Mouse (Mus musculus): Measurements from ENCODE around the gene Olfr625-ps1. TPM values are rescaled to one million over a fixed set of nuclear protein-coding genes. Genes with fewer than 3 reads are reported as not detected.
"Not testable (repeated sequence)": the region's sequence is repeated elsewhere in the genome, so short reads cannot be mapped to it uniquely, and the experiment has no call there.

Olfr625-ps1 gene
- not detected in 2 replicates for total RNA-seq (2015)
- not detected in 2 replicates for total RNA-seq (2017)

GRCm38 (mm10) chr7:103682420-103682819 lies at the start of gene Olfr625-ps1:
Gene Olfr625-ps1 (plus strand): TSS chr7:103682720.
- no peak for ATAC-seq (ENCODE audit: poor library complexity, severe bottlenecking)

- ATAC-seq (ENCODE audit: poor library complexity, severe bottlenecking), result no peak
Observed at GRCm38 (mm10) chr7:103636795-103637194, 45.7 kb upstream of the Olfr625-ps1 start.

- no peak for ATAC-seq (ENCODE audit: poor library complexity, severe bottlenecking)
Observed at GRCm38 (mm10) chr7:103642602-103643001, 39.9 kb upstream of the Olfr625-ps1 start, which contains the start of gene Olfr622. Gene Olfr622 (minus strand): TSS chr7:103642702.

DNA sequence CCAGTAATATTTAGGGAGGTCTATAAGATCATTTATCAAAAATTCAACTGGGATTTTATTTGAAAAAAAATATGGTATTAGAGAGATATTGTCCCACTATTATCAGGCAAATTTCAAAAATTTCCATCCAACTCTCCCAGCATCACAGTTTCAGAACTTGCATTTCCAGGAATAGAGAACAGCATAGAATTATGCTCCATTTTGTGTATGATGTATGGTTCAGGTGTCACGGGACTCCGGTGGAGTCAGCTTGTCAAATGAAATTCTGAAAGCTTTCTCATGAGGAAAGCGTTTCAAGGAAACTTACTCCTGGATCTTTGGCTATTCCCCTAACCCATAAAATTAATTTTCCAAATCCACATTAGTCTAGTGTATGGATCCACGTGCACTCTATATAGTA lies 38.5 kb upstream of the Olfr625-ps1 start:
- no peak for ATAC-seq (ENCODE audit: poor library complexity, severe bottlenecking)

- ATAC-seq (ENCODE audit: poor library complexity, severe bottlenecking), result no peak
Observed at GRCm38 (mm10) chr7:103663598-103663997, 18.9 kb upstream of the Olfr625-ps1 start, which contains the start of gene Olfr623. Gene Olfr623 (minus strand): TSS chr7:103663698.

DNA sequence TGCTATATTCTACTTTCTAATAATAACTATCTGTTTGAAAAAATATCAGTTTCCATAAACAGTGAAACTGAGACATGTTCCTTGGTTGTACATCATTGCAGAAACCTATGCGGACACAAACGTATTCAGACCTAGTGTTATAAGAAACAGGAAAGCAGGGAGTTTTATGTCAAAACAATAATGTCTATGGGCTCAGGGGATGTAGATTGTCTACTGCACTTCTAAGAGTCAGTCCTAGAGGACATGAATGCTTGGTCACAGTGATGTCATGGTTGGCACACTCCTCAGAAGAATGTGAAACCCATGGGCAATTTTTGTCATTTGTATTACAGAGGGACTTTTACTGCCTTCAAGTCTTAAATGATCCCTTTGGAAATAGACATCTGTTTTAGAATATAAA lies 11.4 kb upstream of the Olfr625-ps1 start, which contains the start of gene Olfr624:
Olfr624 (minus strand) TSS at position 101 of the 400 bp plus-strand sequence.
- ATAC-seq (ENCODE audit: poor library complexity, severe bottlenecking), result no peak

- no peak for ATAC-seq (ENCODE audit: poor library complexity, severe bottlenecking)
Observed at GRCm38 (mm10) chr7:103699469-103699868, 16.9 kb downstream of the Olfr625-ps1 start.

DNA sequence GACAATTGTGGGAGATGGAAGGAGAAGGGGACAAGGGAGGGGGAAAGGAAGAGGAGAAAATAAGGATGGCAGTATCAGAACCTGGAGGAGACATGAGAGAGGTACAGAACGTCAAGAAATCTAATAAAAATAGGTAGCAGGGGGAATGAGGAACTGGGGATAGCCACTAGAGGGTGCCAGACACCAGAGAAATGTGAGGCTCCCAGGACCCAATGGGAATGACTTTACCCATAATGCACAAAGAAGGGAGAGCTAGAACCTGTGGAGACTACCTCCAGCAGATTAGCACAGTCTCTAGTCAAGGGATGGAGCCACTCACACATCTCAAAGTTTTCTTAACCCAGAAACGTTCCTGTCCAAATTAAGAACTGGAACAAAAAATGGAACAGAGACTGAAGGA lies 29.5 kb downstream of the Olfr625-ps1 start:
- ATAC-seq (ENCODE audit: poor library complexity, severe bottlenecking), result peak; percentile 45

DNA sequence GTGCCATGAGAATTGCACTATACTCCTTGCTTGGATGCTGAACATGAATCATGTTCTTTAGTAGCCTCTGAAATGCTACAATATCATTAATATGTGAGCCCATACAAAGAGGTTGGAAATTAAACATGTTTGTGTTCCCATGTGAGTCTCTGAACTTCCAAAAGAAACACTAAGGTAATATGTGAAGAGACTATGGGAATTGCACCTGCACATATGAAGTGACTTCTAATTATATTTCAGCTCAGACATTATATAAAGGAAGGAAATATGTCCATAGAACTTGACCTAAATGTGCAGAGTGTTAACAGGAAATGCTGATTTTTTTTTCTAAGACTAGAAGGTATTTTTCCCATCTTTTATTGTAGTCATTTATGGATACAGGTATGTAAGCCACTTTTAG lies 31.9 kb downstream of the Olfr625-ps1 start, which contains the start of gene Olfr243:
Olfr243 (plus strand) TSS at position 301 of the 400 bp plus-strand sequence.
- no peak for ATAC-seq (ENCODE audit: poor library complexity, severe bottlenecking)

GRCm38 (mm10) chr7:103716398-103716797 lies 33.9 kb downstream of the Olfr625-ps1 start:
- not testable (repeated sequence) for ATAC-seq (ENCODE audit: poor library complexity, severe bottlenecking)

GRCm38 (mm10) chr7:103730074-103730473 lies 47.6 kb downstream of the Olfr625-ps1 start, which contains the start of gene Olfr628:
Gene Olfr628 (plus strand): TSS chr7:103730374.
- ATAC-seq (ENCODE audit: poor library complexity, severe bottlenecking), result no peak

Other genes starting within 250 kb of the Olfr625-ps1 start
Only the 30 nearest of the 34 such genes appear.
- gene Olfr607, start 218.6 kb upstream of the Olfr625-ps1 start, total RNA-seq (2015), result not detected in 2 replicates
- gene Olfr607, start 218.6 kb upstream of the Olfr625-ps1 start, total RNA-seq (2017), result not detected in 2 replicates
- not detected in 2 replicates for gene Olfr608, start 212.8 kb upstream of the Olfr625-ps1 start, total RNA-seq (2015)
- gene Olfr608, start 212.8 kb upstream of the Olfr625-ps1 start, total RNA-seq (2017), result not detected in 2 replicates
- gene Olfr609, start 184.7 kb upstream of the Olfr625-ps1 start, total RNA-seq (2015), result not detected in 2 replicates
- gene Olfr609, start 184.7 kb upstream of the Olfr625-ps1 start, total RNA-seq (2017), result not detected in 2 replicates
- not detected in 2 replicates for gene Olfr610, start 170.6 kb upstream of the Olfr625-ps1 start, total RNA-seq (2015)
- not detected in 2 replicates for gene Olfr610, start 170.6 kb upstream of the Olfr625-ps1 start, total RNA-seq (2017)
- not detected in 2 replicates for gene Olfr611, start 161.9 kb upstream of the Olfr625-ps1 start, total RNA-seq (2015)
- gene Olfr611, start 161.9 kb upstream of the Olfr625-ps1 start, total RNA-seq (2017), result not detected in 2 replicates
- not detected in 2 replicates for gene Olfr612, start 140.0 kb upstream of the Olfr625-ps1 start, total RNA-seq (2015)
- gene Olfr612, start 140.0 kb upstream of the Olfr625-ps1 start, total RNA-seq (2017), result not detected in 2 replicates
- not detected in 2 replicates for gene Olfr613, start 134.6 kb upstream of the Olfr625-ps1 start, total RNA-seq (2015)
- gene Olfr613, start 134.6 kb upstream of the Olfr625-ps1 start, total RNA-seq (2017), result not detected in 2 replicates
- gene Olfr615, start 126.6 kb upstream of the Olfr625-ps1 start, total RNA-seq (2015), result not detected in 2 replicates
- not detected in 2 replicates for gene Olfr615, start 126.6 kb upstream of the Olfr625-ps1 start, total RNA-seq (2017)
- gene Olfr616, start 113.6 kb upstream of the Olfr625-ps1 start, total RNA-seq (2015), result not detected in 2 replicates
- gene Olfr616, start 113.6 kb upstream of the Olfr625-ps1 start, total RNA-seq (2017), result not detected in 2 replicates
- not detected in 2 replicates for gene Olfr617, start 109.7 kb upstream of the Olfr625-ps1 start, total RNA-seq (2015)
- gene Olfr617, start 109.7 kb upstream of the Olfr625-ps1 start, total RNA-seq (2017), result not detected in 2 replicates
- not detected in 2 replicates for gene Olfr618, start 92.6 kb upstream of the Olfr625-ps1 start, total RNA-seq (2015)
- gene Olfr618, start 92.6 kb upstream of the Olfr625-ps1 start, total RNA-seq (2017), result not detected in 2 replicates
- not detected in 2 replicates for gene Olfr619, start 82.1 kb upstream of the Olfr625-ps1 start, total RNA-seq (2015)
- gene Olfr619, start 82.1 kb upstream of the Olfr625-ps1 start, total RNA-seq (2017), result not detected in 2 replicates
- not detected in 2 replicates for gene Olfr620, start 70.2 kb upstream of the Olfr625-ps1 start, total RNA-seq (2015)
- not detected in 2 replicates for gene Olfr620, start 70.2 kb upstream of the Olfr625-ps1 start, total RNA-seq (2017)
- gene Olfr622, start 40.0 kb upstream of the Olfr625-ps1 start, total RNA-seq (2015), result not detected in 2 replicates
- not detected in 2 replicates for gene Olfr622, start 40.0 kb upstream of the Olfr625-ps1 start, total RNA-seq (2017)
- gene Olfr623, start 19.0 kb upstream of the Olfr625-ps1 start, total RNA-seq (2015), result not detected in 2 replicates
- gene Olfr623, start 19.0 kb upstream of the Olfr625-ps1 start, total RNA-seq (2017), result not detected in 2 replicates
- gene Olfr624, start 11.5 kb upstream of the Olfr625-ps1 start, total RNA-seq (2015), result 0.05 TPM in 1 of 2 replicates, not detected in the other
- gene Olfr624, start 11.5 kb upstream of the Olfr625-ps1 start, total RNA-seq (2017), result 0.15 TPM in 1 of 2 replicates, not detected in the other
- gene Olfr243, start 32.0 kb downstream of the Olfr625-ps1 start, total RNA-seq (2015), result not detected in 2 replicates
- gene Olfr243, start 32.0 kb downstream of the Olfr625-ps1 start, total RNA-seq (2017), result not detected in 2 replicates
- gene Olfr628, start 47.7 kb downstream of the Olfr625-ps1 start, total RNA-seq (2015), result not detected in 2 replicates
- not detected in 2 replicates for gene Olfr628, start 47.7 kb downstream of the Olfr625-ps1 start, total RNA-seq (2017)
- not detected in 2 replicates for gene Olfr629, start 62.2 kb downstream of the Olfr625-ps1 start, total RNA-seq (2015)
- not detected in 2 replicates for gene Olfr629, start 62.2 kb downstream of the Olfr625-ps1 start, total RNA-seq (2017)
- gene Olfr630, start 74.6 kb downstream of the Olfr625-ps1 start, total RNA-seq (2015), result not detected in 2 replicates
- not detected in 2 replicates for gene Olfr630, start 74.6 kb downstream of the Olfr625-ps1 start, total RNA-seq (2017)
- not detected in 2 replicates for gene Olfr69, start 88.9 kb downstream of the Olfr625-ps1 start, total RNA-seq (2015)
- gene Olfr69, start 88.9 kb downstream of the Olfr625-ps1 start, total RNA-seq (2017), result not detected in 2 replicates
- gene Olfr68, start 97.0 kb downstream of the Olfr625-ps1 start, total RNA-seq (2015), result not detected in 2 replicates
- gene Olfr68, start 97.0 kb downstream of the Olfr625-ps1 start, total RNA-seq (2017), result not detected in 2 replicates
- not detected in 2 replicates for gene Olfr67, start 109.1 kb downstream of the Olfr625-ps1 start, total RNA-seq (2015)
- gene Olfr67, start 109.1 kb downstream of the Olfr625-ps1 start, total RNA-seq (2017), result not detected in 2 replicates
- gene Hbb-bt, start 131.3 kb downstream of the Olfr625-ps1 start, total RNA-seq (2015), result 43.0 and 130 TPM in 2 replicates
- gene Hbb-bt, start 131.3 kb downstream of the Olfr625-ps1 start, total RNA-seq (2017), result 14.3 and 23.0 TPM in 2 replicates
- gene Hbb-bs, start 145.4 kb downstream of the Olfr625-ps1 start, total RNA-seq (2015), result 106 and 274 TPM in 2 replicates
- 71.1 and 121 TPM in 2 replicates for gene Hbb-bs, start 145.4 kb downstream of the Olfr625-ps1 start, total RNA-seq (2017)
- gene Hbb-bh2, start 157.8 kb downstream of the Olfr625-ps1 start, total RNA-seq (2015), result not detected in 2 replicates
- not detected in 2 replicates for gene Hbb-bh2, start 157.8 kb downstream of the Olfr625-ps1 start, total RNA-seq (2017)
- not detected in 2 replicates for gene Hbb-bh1, start 160.4 kb downstream of the Olfr625-ps1 start, total RNA-seq (2015)
- gene Hbb-bh1, start 160.4 kb downstream of the Olfr625-ps1 start, total RNA-seq (2017), result not detected in 2 replicates
- gene Hbb-y, start 170.5 kb downstream of the Olfr625-ps1 start, total RNA-seq (2015), result not detected in 2 replicates
- gene Hbb-y, start 170.5 kb downstream of the Olfr625-ps1 start, total RNA-seq (2017), result not detected in 2 replicates
- not detected in 2 replicates for gene Olfr66, start 203.5 kb downstream of the Olfr625-ps1 start, total RNA-seq (2015)
- gene Olfr66, start 203.5 kb downstream of the Olfr625-ps1 start, total RNA-seq (2017), result not detected in 2 replicates
- not detected in 2 replicates for gene Olfr64, start 211.8 kb downstream of the Olfr625-ps1 start, total RNA-seq (2015)
- not detected in 2 replicates for gene Olfr64, start 211.8 kb downstream of the Olfr625-ps1 start, total RNA-seq (2017)